Mouse (Mus musculus): Measurements from ENCODE around the gene E030018B13Rik. TPM values are rescaled to one million over a fixed set of nuclear protein-coding genes. Genes with fewer than 3 reads are reported as not detected.
A peak's percentile ranks its signal among the peaks of the same experiment; 100 is the strongest.

E030018B13Rik gene
- total RNA-seq, 2 experiments from 2014 or later, result not detected

GRCm38 (mm10) chr7:63922571-63922970 lies 5.9 kb downstream of the E030018B13Rik start:
- intact Hi-C loops (cut with DNase I), result no loop called here
- DNase-seq (ENCODE audit: extremely low spot score in 1 of 2, low spot score in 2 of 2), result no peak
- no peak overlapping the region for H3K4me3 ChIP-seq
- no peak for TF ChIP-seq CTCF (IDR thresholded peaks at IDR 0.05)
- peak overlapping the region; percentile 95 for H3K27ac ChIP-seq

- peak; percentile 18 for TF ChIP-seq CTCF (IDR thresholded peaks at IDR 0.05)
- Histone ChIP-seq H3K4me3 (no peak overlapping the region), H3K27ac (peak overlapping the region; percentile 95)
- DNase-seq (ENCODE audit: extremely low spot score in 1 of 2, low spot score in 2 of 2), result no peak
- intact Hi-C loops (cut with DNase I), result no loop called here
Observed at GRCm38 (mm10) chr7:63922975-63923374, 6.3 kb downstream of the E030018B13Rik start.

GRCm38 (mm10) chr7:63924151-63924550 lies 7.5 kb downstream of the E030018B13Rik start:
- Histone ChIP-seq H3K4me3 (no peak overlapping the region), H3K27ac (peak overlapping the region; percentile 95)
- DNase-seq (ENCODE audit: extremely low spot score in 1 of 2, low spot score in 2 of 2), result no peak
- intact Hi-C loops (cut with DNase I), result loop anchor here (1.0 to 2.0 kb wide), 2 partner anchors 65 to 109 kb away; no protein-coding TSS in a partner anchor
- no peak; the same call in none of the 2 replicates for TF ChIP-seq CTCF (IDR thresholded peaks at IDR 0.05)

- intact Hi-C loops (cut with DNase I), result loop anchor here (1.0 to 2.0 kb wide), 4 partner anchors 11 to 108 kb away; no protein-coding TSS in a partner anchor
- TF ChIP-seq CTCF (IDR thresholded peaks at IDR 0.05), result peak; percentile 6; the same call in 1 of the 2 replicates
- Histone ChIP-seq H3K27ac (peak overlapping the region; percentile 95), H3K4me3 (peak overlapping the region; percentile 24; the same call in 1 of the 2 replicates)
- peak; percentile 84 to 89 for DNase-seq (ENCODE audit: extremely low spot score in 1 of 2, low spot score in 2 of 2)
Observed at GRCm38 (mm10) chr7:63924747-63925412, 8.2 kb downstream of the E030018B13Rik start.

- intact Hi-C loops (cut with DNase I), result loop anchor here (1.0 to 2.0 kb wide), 3 partner anchors 11 to 67 kb away; no protein-coding TSS in a partner anchor
- H3K27ac ChIP-seq, result peak overlapping the region; percentile 95
- no peak for TF ChIP-seq CTCF (IDR thresholded peaks at IDR 0.05)
- DNase-seq (ENCODE audit: extremely low spot score in 1 of 2, low spot score in 2 of 2), result peak; percentile 72 to 74
- no peak overlapping the region for H3K4me3 ChIP-seq
Observed at GRCm38 (mm10) chr7:63925413-63926360, 9.0 kb downstream of the E030018B13Rik start.

DNA sequence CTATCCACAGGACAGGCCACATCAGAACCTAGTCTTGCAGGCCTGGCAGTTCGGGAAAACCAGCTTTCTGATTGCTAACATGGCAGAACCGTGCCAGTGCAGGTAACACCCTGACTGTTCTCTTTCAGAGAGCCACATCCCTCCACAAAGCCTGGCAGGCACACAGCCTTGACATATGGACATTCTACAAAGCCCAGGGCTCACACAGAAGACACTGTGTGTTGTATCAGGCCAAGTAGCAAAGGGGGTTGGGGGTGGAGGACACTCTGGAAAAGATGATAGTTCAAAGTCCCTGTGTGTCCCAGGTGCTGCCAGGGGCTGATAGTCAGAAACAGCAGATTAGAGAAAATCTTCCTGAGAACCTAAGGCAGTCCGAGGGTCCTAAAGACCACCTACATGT lies 9.8 kb downstream of the E030018B13Rik start:
- no peak overlapping the region for H3K4me3 ChIP-seq
- DNase-seq (ENCODE audit: extremely low spot score in 1 of 2, low spot score in 2 of 2), result no peak
- peak overlapping the region; percentile 95; the same call in 1 of the 2 replicates for H3K27ac ChIP-seq
- TF ChIP-seq CTCF (IDR thresholded peaks at IDR 0.05), result no peak
- intact Hi-C loops (cut with DNase I), result no loop called here

- Histone ChIP-seq H3K4me3 (no peak overlapping the region), H3K27ac (no peak overlapping the region)
- intact Hi-C loops (cut with DNase I), result no loop called here
- TF ChIP-seq CTCF (IDR thresholded peaks at IDR 0.05), result no peak
- no peak for DNase-seq (ENCODE audit: extremely low spot score in 1 of 2, low spot score in 2 of 2)
Observed at GRCm38 (mm10) chr7:63927121-63927520, 10.5 kb downstream of the E030018B13Rik start.

DNA sequence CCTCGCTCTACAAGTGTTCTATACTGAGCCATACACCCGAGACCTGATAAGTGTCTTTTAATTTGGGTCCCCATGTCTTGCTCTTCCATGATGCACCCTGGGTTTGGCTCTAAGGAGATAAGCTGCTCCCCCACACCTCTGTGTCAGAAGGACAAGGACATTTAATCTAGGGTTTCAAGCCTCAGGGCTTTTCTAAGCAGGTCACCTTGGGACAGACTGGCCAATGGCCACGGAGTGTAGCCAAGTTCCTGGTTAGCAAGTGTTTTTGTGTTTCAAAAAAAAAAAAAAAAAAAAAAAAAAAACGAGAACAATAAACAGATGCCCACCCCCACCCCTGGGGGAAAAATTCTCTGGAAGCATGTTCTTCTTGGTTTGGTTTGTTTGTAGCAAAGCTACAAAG lies 12.4 kb downstream of the E030018B13Rik start:
- Histone ChIP-seq H3K4me3 (no peak overlapping the region), H3K27ac (peak overlapping the region; percentile 59)
- DNase-seq (ENCODE audit: extremely low spot score in 1 of 2, low spot score in 2 of 2), result no peak
- intact Hi-C loops (cut with DNase I), result no loop called here
- TF ChIP-seq CTCF (IDR thresholded peaks at IDR 0.05), result no peak

DNA sequence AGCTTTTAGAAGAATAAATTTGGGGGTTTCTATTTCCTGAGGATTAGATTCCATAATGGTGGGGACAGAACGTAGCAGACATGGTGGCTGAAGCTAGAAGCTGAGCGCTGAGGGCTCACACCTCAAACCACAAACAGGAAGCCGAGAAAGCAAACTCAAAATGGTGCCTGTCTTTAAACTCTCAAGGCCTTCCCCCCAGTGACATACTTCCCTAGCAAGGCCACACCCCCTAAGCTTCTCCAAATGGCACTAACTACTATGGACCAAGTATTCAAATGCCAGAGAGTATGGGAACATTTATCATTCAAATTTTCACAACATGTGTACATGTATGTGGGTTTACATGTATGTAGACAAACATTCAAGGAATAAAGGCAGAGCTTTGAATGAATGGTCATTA lies 13.5 kb downstream of the E030018B13Rik start:
- DNase-seq (ENCODE audit: extremely low spot score in 1 of 2, low spot score in 2 of 2), result no peak
- no peak for TF ChIP-seq CTCF (IDR thresholded peaks at IDR 0.05)
- Histone ChIP-seq H3K27ac (peak overlapping the region; percentile 59; the same call in 1 of the 2 replicates), H3K4me3 (no peak overlapping the region)
- intact Hi-C loops (cut with DNase I), result loop anchor here (10.0 kb wide), 1 partner anchor 585 kb away; no protein-coding TSS in a partner anchor

- intact Hi-C loops (cut with DNase I), result loop anchor here (10.0 kb wide), 1 partner anchor 586 kb away; no protein-coding TSS in a partner anchor
- Histone ChIP-seq H3K4me3 (no peak overlapping the region), H3K27ac (no peak overlapping the region)
- no peak for TF ChIP-seq CTCF (IDR thresholded peaks at IDR 0.05)
- no peak for DNase-seq (ENCODE audit: extremely low spot score in 1 of 2, low spot score in 2 of 2)
Observed at GRCm38 (mm10) chr7:63930766-63931165, 14.1 kb downstream of the E030018B13Rik start.

DNA sequence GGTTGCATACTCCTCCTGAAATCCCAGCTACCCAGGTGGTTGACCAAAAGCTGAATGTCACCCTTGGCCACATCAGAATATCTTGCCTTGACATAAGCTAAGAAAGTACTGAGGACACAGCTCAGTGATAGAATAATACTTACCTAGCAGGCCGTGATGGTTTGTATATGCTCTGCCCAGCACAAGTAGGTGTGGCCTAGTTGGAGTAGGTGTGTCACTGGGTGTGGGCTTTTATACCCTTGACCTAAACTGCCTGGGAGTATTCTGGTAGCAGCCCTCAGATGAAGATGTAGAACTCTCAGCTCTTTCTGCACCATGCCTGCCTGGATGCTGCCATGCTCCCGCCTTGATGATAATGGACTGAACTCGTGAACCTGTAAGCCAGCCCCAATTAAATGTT lies 15.8 kb downstream of the E030018B13Rik start:
- H3K27ac ChIP-seq, result no peak overlapping the region
- no peak for TF ChIP-seq CTCF (IDR thresholded peaks at IDR 0.05)
- H3K4me3 ChIP-seq, result no peak overlapping the region
- no peak for DNase-seq (ENCODE audit: extremely low spot score in 1 of 2, low spot score in 2 of 2)
- intact Hi-C loops (cut with DNase I), result loop anchor here (10.0 kb wide), 1 partner anchor 588 kb away; no protein-coding TSS in a partner anchor
